Mouse (Mus musculus) retina, adult 2 months (tissue): ENCODE measurements around the gene Fndc11.

ENCODE experiments used
- DNase-seq: peaks from one replicate; pipeline ENCODE4 v3.0.0-alpha.2; 2012; ENCODE audit warnings: low read depth, low spot score

Gene Fndc11

DNA sequence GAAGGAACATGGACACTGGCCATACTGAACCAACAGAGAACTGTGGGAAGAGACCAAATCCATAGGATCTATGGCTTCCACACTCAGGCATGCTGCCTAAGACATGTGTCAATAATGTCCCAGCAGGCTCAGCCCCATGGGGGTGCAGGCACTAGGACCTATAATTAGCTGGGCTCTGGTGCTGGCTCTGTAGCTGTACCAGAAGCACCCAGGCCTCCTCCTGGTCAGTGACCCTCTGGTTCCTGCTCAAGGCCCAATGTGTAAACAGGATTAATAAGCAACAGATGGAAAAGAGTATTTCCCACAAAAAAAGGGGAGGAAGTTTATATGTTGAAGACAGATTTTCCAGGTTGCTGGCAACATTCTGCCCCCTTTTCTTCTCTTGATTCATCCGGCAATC is 33.4 kb downstream of the Fndc11 start:
- DNase-seq, result no peak

DNA sequence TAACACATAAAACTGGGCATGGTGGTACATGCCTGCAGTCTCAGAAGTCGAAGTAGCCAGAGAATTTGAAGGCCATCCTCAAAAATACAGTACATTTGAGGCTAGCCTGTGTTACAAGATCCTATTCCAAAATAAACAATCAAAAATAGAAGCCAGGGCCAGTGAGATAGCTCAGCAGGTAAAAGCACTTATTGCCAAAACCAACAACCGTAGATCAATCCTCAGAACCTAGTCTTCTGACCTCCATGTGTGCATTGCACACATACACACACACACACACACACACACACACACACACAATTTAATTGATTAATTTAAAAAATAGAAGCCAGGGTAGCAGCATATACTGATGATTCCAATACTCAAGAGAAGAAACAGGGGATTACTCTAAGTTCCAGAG is 47.0 kb downstream of the Fndc11 start:
- DNase-seq, result no peak

DNA sequence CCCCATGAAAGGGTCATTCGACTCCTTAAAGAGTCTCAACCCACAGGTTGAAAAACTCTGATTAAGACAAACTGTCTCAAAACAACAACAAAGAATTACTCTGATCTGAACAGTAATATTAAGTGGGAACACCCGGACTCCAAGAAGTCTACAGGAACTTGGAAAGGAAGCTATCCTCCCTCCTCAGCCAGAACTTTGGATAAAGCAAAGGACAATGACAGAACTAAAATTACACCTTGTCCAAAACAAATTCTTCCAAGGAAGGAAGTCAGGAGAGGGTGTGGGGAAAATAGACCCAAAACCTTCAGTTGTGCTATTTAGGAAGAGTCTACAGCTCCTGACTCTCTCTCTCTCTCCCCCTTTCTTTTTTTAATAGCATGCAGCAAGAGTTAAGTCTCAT is 52.3 kb downstream of the Fndc11 start:
- DNase-seq, result no peak
